Mouse (Mus musculus) layer of hippocampus, postnatal 10 days (tissue): ENCODE results near the gene Tmem151b. TPM values are rescaled to one million over a fixed set of nuclear protein-coding genes. Genes with fewer than 3 reads are reported as not detected.
A peak's percentile ranks its signal among the peaks of the same experiment; 100 is the strongest.

ENCODE experiments used
- DNase-seq, 2 experiments: peaks; one replicate each; pipeline ENCODE4 v3.0.0; 2021; ENCODE audit warnings: low spot score in 2 of 2
- total RNA-seq, 2 experiments: library from RNA; stranded (reverse); gene quantifications; 2 replicates each; pipeline ENCODE4 v1.2.3; 2021

Gene Tmem151b
- total RNA-seq, 2 experiments from 2014 or later, result 93.2 to 93.7 TPM

- no peak for DNase-seq
Measured at GRCm38 (mm10) chr17:45515204-45515726, 34.2 kb downstream of the Tmem151b start.

GRCm38 (mm10) chr17:45511757-45512156 lies 37.7 kb downstream of the Tmem151b start:
- DNase-seq, result no peak

GRCm38 (mm10) chr17:45510871-45511270 lies 38.6 kb downstream of the Tmem151b start:
- DNase-seq, result no peak

GRCm38 (mm10) chr17:45506700-45507189 lies 42.7 kb downstream of the Tmem151b start, which contains the start of gene Aars2:
Gene Aars2, plus strand, starts transcription at chr17:45506841.
- DNase-seq, result peak; percentile 96

GRCm38 (mm10) chr17:45505941-45506465 lies 43.5 kb downstream of the Tmem151b start:
- no peak for DNase-seq

- no peak for DNase-seq
Measured at GRCm38 (mm10) chr17:45503301-45503973, 46.0 kb downstream of the Tmem151b start.

GRCm38 (mm10) chr17:45502324-45502723 lies 47.2 kb downstream of the Tmem151b start:
- DNase-seq, result no peak

- no peak for DNase-seq
Measured at GRCm38 (mm10) chr17:45500981-45501380, 48.5 kb downstream of the Tmem151b start.

GRCm38 (mm10) chr17:45499516-45499915 lies 50.0 kb downstream of the Tmem151b start:
- no peak for DNase-seq

- no peak for DNase-seq
Measured at GRCm38 (mm10) chr17:45498397-45498796, 51.1 kb downstream of the Tmem151b start.

- DNase-seq, result no peak
Measured at GRCm38 (mm10) chr17:45495398-45495797, 54.1 kb downstream of the Tmem151b start.

Other genes with a start within 250 kb of the Tmem151b start
- 10 to 100 TPM; 47.4 to 50.6 TPM for gene Cdc5l, start 115.9 kb downstream of the Tmem151b start, total RNA-seq
- 1 to 10 TPM; 2.9 to 3.5 TPM for gene Spats1, start 74.3 kb downstream of the Tmem151b start, total RNA-seq
- gene Aars2, start 42.8 kb downstream of the Tmem151b start, total RNA-seq, result 10 to 100 TPM; 19.5 to 22.6 TPM
- gene Tcte1, start 26.2 kb downstream of the Tmem151b start, total RNA-seq, result under 1 TPM; 0.57 to 0.69 TPM
- gene Nfkbie, start 6.0 kb upstream of the Tmem151b start, total RNA-seq, result 1 to 10 TPM; 3.5 to 3.9 TPM
- gene Slc35b2, start 14.2 kb upstream of the Tmem151b start, total RNA-seq, result 10 to 100 TPM; 47.4 TPM
- gene Hsp90ab1, start 23.6 kb upstream of the Tmem151b start, total RNA-seq, result 1,000 to 10,000 TPM; 1,612 to 1,800 TPM
- gene Slc29a1, start 49.9 kb upstream of the Tmem151b start, total RNA-seq, result 10 to 100 TPM; 27.1 to 37.0 TPM
- gene Mymx, start 52.4 kb upstream of the Tmem151b start, total RNA-seq, result not detected
- gene Capn11, start 109.6 kb upstream of the Tmem151b start, total RNA-seq, result 1 to 10 TPM; 1.1 to 1.3 TPM
- gene Mrpl14, start 136.6 kb upstream of the Tmem151b start, total RNA-seq, result 10 to 100 TPM; 37.3 to 42.5 TPM
- gene Tmem63b, start 137.2 kb upstream of the Tmem151b start, total RNA-seq, result 100 to 1,000 TPM; 223 to 234 TPM
- not detected for gene 1600014C23Rik, start 184.2 kb upstream of the Tmem151b start, total RNA-seq